Mouse (Mus musculus): ENCODE measurements around the gene Antxr1. TPM values are rescaled to one million over a fixed set of nuclear protein-coding genes. Genes with fewer than 3 reads are reported as not detected.
A peak's percentile ranks its signal among the peaks of the same experiment; 100 is the strongest.

Gene Antxr1
- polyA plus RNA-seq, 1 experiment from 2014 or later = 10.3 TPM

GRCm38 (mm10) chr6:87111493-87111892 is 224.1 kb downstream of the Antxr1 start:
- H3K27ac ChIP-seq (replicated peaks; ENCODE audit: low read depth, low read length) = no peak overlapping the region
- no peaks in the 10 kb centered on the region for H3K36me3 ChIP-seq (replicated peaks; ENCODE audit: control insufficient read depth, insufficient read depth, low read depth, low read length)
- ATAC-seq (replicated peaks; ENCODE audit: insufficient number of reproducible peaks, low FRiP score, low TSS enrichment, low read depth) (no peak), DNase-seq (ENCODE audit: low spot score) (no peak)
- H3K9me3 ChIP-seq (replicated peaks; ENCODE audit: control insufficient read depth, low read length) = no peaks in the 10 kb centered on the region
- no peak overlapping the region for H3K4me3 ChIP-seq (ENCODE audit: low read depth, low read length)
- no peak overlapping the region for H3K9ac ChIP-seq (replicated peaks; ENCODE audit: low read length)
- H3K4me1 ChIP-seq (ENCODE audit: control insufficient read depth, insufficient read depth, low read length) = no peaks in the 10 kb centered on the region
- H3K4me2 ChIP-seq (ENCODE audit: low read depth, low read length) = no peak overlapping the region
- WGBS = 94% methylated on average over 1 of the region's 1 CpGs
- no peaks in the 10 kb centered on the region for H3K27me3 ChIP-seq (ENCODE audit: control insufficient read depth, insufficient read depth, low read length)

- H3K9ac ChIP-seq (replicated peaks; ENCODE audit: low read length) = no peak within 1 kb of the TSS
- DNase-seq (ENCODE audit: low spot score) (no peak), ATAC-seq (replicated peaks; ENCODE audit: insufficient number of reproducible peaks, low FRiP score, low TSS enrichment, low read depth) (no peak)
- 75% methylated on average over 11 of the region's 11 CpGs for WGBS
- H3K36me3 ChIP-seq (replicated peaks; ENCODE audit: control insufficient read depth, insufficient read depth, low read depth, low read length) = no peaks in the 10 kb centered on the region
- H3K4me1 ChIP-seq (ENCODE audit: control insufficient read depth, insufficient read depth, low read length) = no peaks in the 10 kb centered on the region; the same call in 1 of the 2 replicates
- no peaks in the 10 kb centered on the region for H3K27me3 ChIP-seq (ENCODE audit: control insufficient read depth, insufficient read depth, low read length)
- no peaks in the 10 kb centered on the region for H3K9me3 ChIP-seq (replicated peaks; ENCODE audit: control insufficient read depth, low read length)
- H3K4me3 ChIP-seq (ENCODE audit: low read depth, low read length) = no peak within 1 kb of the TSS
- no peak within 1 kb of the TSS for H3K4me2 ChIP-seq (ENCODE audit: low read depth, low read length)
- no peak within 1 kb of the TSS for H3K27ac ChIP-seq (replicated peaks; ENCODE audit: low read depth, low read length)
These were observed 231.4 kb downstream of the Antxr1 start, which contains the start of gene D6Ertd527e for GRCm38 (mm10) chr6:87104123-87104796. Gene D6Ertd527e (plus strand): TSS chr6:87104746.

GRCm38 (mm10) chr6:87103314-87103713 is 232.3 kb downstream of the Antxr1 start:
- no peak for ATAC-seq (replicated peaks; ENCODE audit: insufficient number of reproducible peaks, low FRiP score, low TSS enrichment, low read depth)
- 75% methylated on average over 1 of the region's 1 CpGs for WGBS
- Histone ChIP-seq H3K9me3 (replicated peaks; ENCODE audit: control insufficient read depth, low read length) (no peaks in the 10 kb centered on the region), H3K4me1 (ENCODE audit: control insufficient read depth, insufficient read depth, low read length) (no peaks in the 10 kb centered on the region; the same call in 1 of the 2 replicates), H3K27ac (replicated peaks; ENCODE audit: low read depth, low read length) (no peak overlapping the region), H3K4me3 (ENCODE audit: low read depth, low read length) (no peak overlapping the region), H3K36me3 (replicated peaks; ENCODE audit: control insufficient read depth, insufficient read depth, low read depth, low read length) (no peaks in the 10 kb centered on the region), H3K9ac (replicated peaks; ENCODE audit: low read length) (no peak overlapping the region), H3K4me2 (ENCODE audit: low read depth, low read length) (no peak overlapping the region), H3K27me3 (ENCODE audit: control insufficient read depth, insufficient read depth, low read length) (no peaks in the 10 kb centered on the region)
- no peak for DNase-seq (ENCODE audit: low spot score)

GRCm38 (mm10) chr6:87102421-87102911 is 233.2 kb downstream of the Antxr1 start:
- WGBS = 47% methylated on average over 7 of the region's 7 CpGs
- H3K4me3 ChIP-seq (ENCODE audit: low read depth, low read length) = no peak overlapping the region
- H3K9me3 ChIP-seq (replicated peaks; ENCODE audit: control insufficient read depth, low read length) = no peaks in the 10 kb centered on the region
- H3K9ac ChIP-seq (replicated peaks; ENCODE audit: low read length) = no peak overlapping the region
- no peak overlapping the region for H3K4me2 ChIP-seq (ENCODE audit: low read depth, low read length)
- H3K27ac ChIP-seq (replicated peaks; ENCODE audit: low read depth, low read length) = no peak overlapping the region
- no peaks in the 10 kb centered on the region; the same call in 1 of the 2 replicates for H3K4me1 ChIP-seq (ENCODE audit: control insufficient read depth, insufficient read depth, low read length)
- ATAC-seq (replicated peaks; ENCODE audit: insufficient number of reproducible peaks, low FRiP score, low TSS enrichment, low read depth) = no peak
- no peaks in the 10 kb centered on the region for H3K36me3 ChIP-seq (replicated peaks; ENCODE audit: control insufficient read depth, insufficient read depth, low read depth, low read length)
- no peak for DNase-seq (ENCODE audit: low spot score)
- H3K27me3 ChIP-seq (ENCODE audit: control insufficient read depth, insufficient read depth, low read length) = no peaks in the 10 kb centered on the region

- no peak; the same call in 1 of the 2 replicates for ATAC-seq (replicated peaks; ENCODE audit: insufficient number of reproducible peaks, low FRiP score, low TSS enrichment, low read depth)
- WGBS = 35% methylated on average over 4 of the region's 4 CpGs
- Histone ChIP-seq H3K4me2 (ENCODE audit: low read depth, low read length) (no peak overlapping the region), H3K4me1 (ENCODE audit: control insufficient read depth, insufficient read depth, low read length) (no peaks in the 10 kb centered on the region; the same call in 1 of the 2 replicates), H3K27ac (replicated peaks; ENCODE audit: low read depth, low read length) (no peak overlapping the region), H3K9me3 (replicated peaks; ENCODE audit: control insufficient read depth, low read length) (no peaks in the 10 kb centered on the region), H3K27me3 (ENCODE audit: control insufficient read depth, insufficient read depth, low read length) (no peaks in the 10 kb centered on the region), H3K9ac (replicated peaks; ENCODE audit: low read length) (no peak overlapping the region), H3K4me3 (ENCODE audit: low read depth, low read length) (no peak overlapping the region), H3K36me3 (replicated peaks; ENCODE audit: control insufficient read depth, insufficient read depth, low read depth, low read length) (no peaks in the 10 kb centered on the region)
- DNase-seq (ENCODE audit: low spot score) = no peak
These were observed 233.7 kb downstream of the Antxr1 start for GRCm38 (mm10) chr6:87101955-87102353.

- no peaks in the 10 kb centered on the region for H3K36me3 ChIP-seq (replicated peaks; ENCODE audit: control insufficient read depth, insufficient read depth, low read depth, low read length)
- no peaks in the 10 kb centered on the region; the same call in 1 of the 2 replicates for H3K4me1 ChIP-seq (ENCODE audit: control insufficient read depth, insufficient read depth, low read length)
- H3K9me3 ChIP-seq (replicated peaks; ENCODE audit: control insufficient read depth, low read length) = no peaks in the 10 kb centered on the region
- WGBS = 11% methylated on average over 12 of the region's 12 CpGs
- 0 out of 2 replicates have a peak overlapping the region, but pooled peaks have one; percentile 5 for H3K4me3 ChIP-seq (ENCODE audit: low read depth, low read length)
- no peak overlapping the region for H3K27ac ChIP-seq (replicated peaks; ENCODE audit: low read depth, low read length)
- H3K27me3 ChIP-seq (ENCODE audit: control insufficient read depth, insufficient read depth, low read length) = no peaks in the 10 kb centered on the region
- ATAC-seq (replicated peaks; ENCODE audit: insufficient number of reproducible peaks, low FRiP score, low TSS enrichment, low read depth) (peak; percentile 80), DNase-seq (ENCODE audit: low spot score) (peak; percentile 91)
- H3K4me2 ChIP-seq (ENCODE audit: low read depth, low read length) = peak overlapping the region; percentile 51
- H3K9ac ChIP-seq (replicated peaks; ENCODE audit: low read length) = peak overlapping the region; percentile 47
These were observed 234.2 kb downstream of the Antxr1 start for GRCm38 (mm10) chr6:87101281-87101954.

- ATAC-seq (replicated peaks; ENCODE audit: insufficient number of reproducible peaks, low FRiP score, low TSS enrichment, low read depth) = no peak
- Histone ChIP-seq H3K9me3 (replicated peaks; ENCODE audit: control insufficient read depth, low read length) (no peaks in the 10 kb centered on the region), H3K4me3 (ENCODE audit: low read depth, low read length) (no peak overlapping the region), H3K4me2 (ENCODE audit: low read depth, low read length) (no peak overlapping the region), H3K36me3 (replicated peaks; ENCODE audit: control insufficient read depth, insufficient read depth, low read depth, low read length) (no peaks in the 10 kb centered on the region), H3K27me3 (ENCODE audit: control insufficient read depth, insufficient read depth, low read length) (no peaks in the 10 kb centered on the region), H3K4me1 (ENCODE audit: control insufficient read depth, insufficient read depth, low read length) (no peaks in the 10 kb centered on the region; the same call in 1 of the 2 replicates), H3K9ac (replicated peaks; ENCODE audit: low read length) (no peak overlapping the region), H3K27ac (replicated peaks; ENCODE audit: low read depth, low read length) (no peak overlapping the region)
- WGBS = 86% methylated on average over 9 of the region's 9 CpGs
- DNase-seq (ENCODE audit: low spot score) = no peak
These were observed 235.2 kb downstream of the Antxr1 start for GRCm38 (mm10) chr6:87100297-87101020.

Measured in embryonic facial prominence, embryonic 11.5 days (tissue).